Mouse (Mus musculus) gastrocnemius, postnatal 10 days (tissue): ENCODE data around the gene Pkhd1. TPM values are rescaled to one million over a fixed set of nuclear protein-coding genes. Genes with fewer than 3 reads are reported as not detected.
"Not testable (repeated sequence)": the region's sequence is repeated elsewhere in the genome, so short reads cannot be mapped to it uniquely, and the experiment has no call there.

Experiments used
- DNase-seq: peaks from one replicate; pipeline ENCODE4 v3.0.0; 2021; ENCODE audit warnings: mixed read lengths
- total RNA-seq, 2 experiments: library from RNA; stranded (reverse); gene quantifications; 2 replicates each; pipeline ENCODE4 v1.2.3; 2021

Gene Pkhd1
- total RNA-seq, 2 experiments from 2014 or later = 0.16 to 0.41 TPM

DNA sequence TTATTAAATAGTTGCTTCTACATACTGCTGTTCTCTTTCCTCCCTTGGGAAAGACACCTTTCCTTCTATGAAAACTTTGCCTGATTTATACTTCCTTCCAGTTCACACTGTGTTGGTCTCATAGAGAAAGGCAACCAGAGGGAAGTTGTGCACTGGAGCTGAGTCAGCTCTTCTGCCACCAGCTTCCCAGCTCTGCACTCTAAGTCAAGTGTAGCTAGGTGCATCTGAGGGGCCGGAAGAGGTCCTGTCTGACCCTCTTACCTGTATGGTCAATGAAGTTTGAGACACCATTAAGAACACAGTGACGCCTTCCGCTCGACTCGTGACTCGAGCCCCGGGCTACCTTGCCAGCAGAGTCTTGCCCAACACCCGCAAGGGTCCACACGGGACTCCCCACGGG, 131.8 kb downstream of the Pkhd1 start:
- no peak for DNase-seq

DNA sequence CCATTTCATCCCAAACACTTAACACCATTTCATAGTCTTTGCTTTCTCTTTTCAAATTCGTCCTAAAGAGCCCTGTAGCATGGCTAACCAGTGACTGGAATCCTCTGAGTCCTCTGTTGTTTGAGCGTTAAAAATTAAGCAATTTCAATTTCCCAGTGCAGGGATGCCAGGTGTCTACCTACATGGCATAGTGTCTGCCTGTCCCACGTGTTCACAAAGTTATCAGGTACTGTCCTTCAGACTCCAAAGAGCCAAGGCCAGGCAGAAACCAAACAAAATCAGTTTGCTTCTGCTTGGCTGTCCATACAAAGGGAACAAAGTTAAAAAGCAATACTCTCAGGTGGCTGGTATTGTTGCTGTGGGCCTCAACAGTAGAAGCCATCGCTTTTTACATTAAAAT, 136.0 kb downstream of the Pkhd1 start:
- DNase-seq = no peak

DNA sequence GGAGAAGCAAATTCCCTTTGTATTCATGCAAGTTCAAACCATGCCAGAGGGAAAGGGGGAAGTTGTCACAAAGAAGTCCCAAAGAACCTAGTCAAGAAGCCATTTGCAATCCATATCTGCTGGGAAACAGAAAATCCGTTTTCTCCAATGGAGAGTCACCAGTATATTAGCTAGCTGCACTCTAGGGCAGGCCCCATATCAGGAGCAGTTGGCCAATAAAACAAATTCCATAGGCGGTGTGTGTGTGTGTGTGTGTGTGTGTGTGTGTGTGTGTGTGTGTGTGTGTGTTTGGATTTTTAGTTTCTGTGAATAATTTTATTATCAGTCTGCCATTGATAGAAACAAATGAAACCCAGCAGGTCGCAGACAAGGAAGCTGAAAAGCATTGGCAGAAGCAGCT, 139.2 kb downstream of the Pkhd1 start:
- DNase-seq = no peak

DNA sequence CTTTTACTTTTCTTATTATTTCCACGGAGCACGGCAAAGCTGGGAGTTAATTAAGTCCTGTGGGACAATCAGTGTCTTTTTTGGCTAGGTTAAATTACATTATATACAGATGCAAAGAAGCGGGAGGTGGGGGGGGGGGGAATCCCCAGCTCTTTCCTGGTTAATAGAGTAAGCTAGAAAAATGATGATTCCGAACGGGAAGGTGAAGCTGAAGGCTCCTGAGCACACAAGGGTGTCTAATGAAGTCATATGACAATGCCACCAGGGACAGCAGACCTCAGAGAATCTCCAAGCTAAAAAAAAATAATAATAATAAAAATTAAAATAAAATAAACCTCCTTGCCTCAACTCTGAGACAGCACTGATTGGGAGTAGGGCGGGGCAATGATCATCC, 139.6 kb downstream of the Pkhd1 start:
- no peak for DNase-seq

DNA sequence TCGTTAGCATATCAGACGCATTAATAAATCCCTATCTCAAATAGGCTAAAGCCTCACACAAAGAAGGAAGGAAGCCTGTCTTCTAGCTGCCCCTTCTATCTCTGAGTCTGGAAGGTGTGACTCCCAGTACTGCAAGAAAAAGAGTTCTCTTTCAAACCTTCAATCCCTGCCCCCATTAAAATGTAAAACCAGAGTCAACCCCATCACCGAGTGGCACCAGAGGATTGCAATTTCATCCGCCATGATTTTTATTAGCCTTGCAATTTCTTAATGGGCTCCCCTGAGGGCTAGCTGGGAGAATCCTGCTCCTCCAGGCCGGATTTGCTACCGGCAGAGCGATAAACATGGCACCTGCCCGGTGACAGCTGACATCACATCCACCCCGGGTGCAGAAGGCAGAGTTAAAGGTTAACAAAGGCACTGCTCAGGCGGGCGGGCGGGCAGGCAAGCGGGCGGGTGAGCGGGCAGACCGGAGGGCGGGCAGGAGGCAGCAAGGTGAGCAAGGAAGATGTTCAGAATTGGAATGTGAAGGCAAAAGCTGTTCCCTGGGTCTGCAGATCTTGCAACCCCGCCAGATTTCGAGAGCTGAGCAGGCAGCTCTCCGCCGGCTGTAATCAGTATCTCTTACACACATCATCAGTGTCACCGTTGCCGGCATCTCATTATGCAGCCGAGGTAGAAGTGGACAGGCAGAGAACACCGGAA, 140.2 kb downstream of the Pkhd1 start:
- no peak for DNase-seq

DNA sequence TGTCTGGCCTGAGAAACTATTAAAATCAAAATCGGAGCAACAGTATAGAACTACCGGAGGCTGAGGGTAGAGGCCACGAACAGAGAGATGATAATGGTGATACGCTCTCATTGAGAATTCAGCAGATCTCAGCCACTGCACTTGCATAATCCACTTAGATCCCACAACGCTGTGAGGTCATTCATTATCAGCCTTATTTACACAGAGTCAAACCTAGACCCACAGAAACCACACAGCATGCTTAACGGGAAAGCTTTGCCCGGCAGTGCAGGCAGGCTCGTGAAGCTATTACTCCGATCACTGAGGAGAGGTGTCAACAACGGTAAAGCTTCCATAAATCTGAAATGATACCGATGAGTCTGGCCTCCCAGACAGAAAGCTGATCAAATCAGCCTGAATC, 147.1 kb downstream of the Pkhd1 start:
- DNase-seq = no peak

DNA sequence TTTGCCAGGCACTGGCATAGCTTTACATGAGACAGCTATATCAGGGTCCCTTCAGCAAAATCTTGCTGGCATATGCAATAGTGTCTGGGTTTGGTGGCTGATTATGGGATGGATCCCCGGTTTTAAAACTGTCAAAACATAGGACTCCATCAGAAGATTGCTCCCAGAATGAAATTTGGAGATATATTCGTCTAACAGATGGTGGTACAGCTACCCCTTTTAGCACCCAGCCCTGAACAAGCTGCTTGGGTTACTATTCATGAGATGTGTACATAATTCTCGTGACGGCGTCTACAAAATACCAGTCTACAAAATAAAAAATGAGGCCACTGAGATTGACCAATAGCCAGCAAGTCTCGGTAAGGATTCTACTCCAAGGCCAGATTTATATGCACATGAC, 147.5 kb downstream of the Pkhd1 start:
- DNase-seq = no peak

DNA sequence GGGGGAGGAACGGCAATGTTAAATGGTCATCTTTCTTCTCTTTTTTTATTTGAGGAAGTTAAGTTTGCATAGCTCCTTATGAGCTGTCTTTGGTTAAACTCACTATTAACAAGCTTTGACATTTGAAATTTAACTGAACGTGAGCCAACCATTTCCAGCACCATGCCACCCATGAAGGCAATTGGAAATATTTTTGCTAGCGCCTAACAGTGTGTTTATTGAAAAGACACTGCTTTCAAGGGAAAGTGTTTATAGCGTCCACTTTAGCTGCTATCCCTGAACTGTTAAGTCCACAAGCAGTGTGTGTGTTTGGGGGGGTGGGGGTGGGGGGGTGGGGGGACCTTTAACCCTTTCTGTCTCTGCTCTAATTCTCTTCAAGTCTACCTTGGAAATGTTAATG, 151.4 kb downstream of the Pkhd1 start:
- DNase-seq = no peak

DNA sequence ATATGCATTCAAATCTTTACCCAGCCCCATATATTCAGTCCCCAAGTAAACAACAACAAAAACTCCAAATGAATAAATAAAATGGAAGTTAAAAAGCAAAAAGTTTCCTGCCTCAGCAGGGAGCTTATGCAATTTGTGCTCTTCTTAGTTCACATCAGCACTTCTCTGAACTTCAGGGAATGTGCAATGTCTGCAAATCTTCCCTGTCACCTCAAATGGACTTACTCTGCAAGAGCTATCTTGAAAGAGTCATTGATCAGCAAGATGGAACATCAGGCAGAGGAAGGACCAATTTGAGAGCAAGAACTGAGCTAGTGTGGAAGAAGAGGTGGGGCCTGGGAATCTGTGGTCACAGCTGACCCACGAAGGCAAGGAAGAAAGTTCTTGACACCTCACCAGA, 163.2 kb downstream of the Pkhd1 start:
- DNase-seq = no peak

DNA sequence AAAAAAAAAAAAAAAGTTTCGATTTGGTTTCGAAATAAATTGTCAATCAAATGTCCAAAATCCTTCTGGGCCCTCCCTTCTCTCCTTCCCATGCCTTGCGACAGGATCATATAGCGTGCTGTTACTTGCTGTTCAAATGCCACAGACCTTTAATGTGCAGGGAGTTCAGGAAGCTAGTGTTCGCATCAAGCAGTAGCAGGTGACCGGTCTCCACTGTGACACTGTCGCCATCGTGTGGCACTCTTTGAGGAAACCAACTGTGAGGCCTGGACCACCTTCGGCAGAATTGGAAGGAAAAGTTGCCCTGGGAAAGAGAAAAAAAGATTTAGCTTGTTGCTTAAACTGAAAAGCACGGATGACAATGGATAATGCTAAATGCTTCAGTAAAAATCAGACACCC, 167.8 kb downstream of the Pkhd1 start:
- DNase-seq = peak; percentile 5

DNA sequence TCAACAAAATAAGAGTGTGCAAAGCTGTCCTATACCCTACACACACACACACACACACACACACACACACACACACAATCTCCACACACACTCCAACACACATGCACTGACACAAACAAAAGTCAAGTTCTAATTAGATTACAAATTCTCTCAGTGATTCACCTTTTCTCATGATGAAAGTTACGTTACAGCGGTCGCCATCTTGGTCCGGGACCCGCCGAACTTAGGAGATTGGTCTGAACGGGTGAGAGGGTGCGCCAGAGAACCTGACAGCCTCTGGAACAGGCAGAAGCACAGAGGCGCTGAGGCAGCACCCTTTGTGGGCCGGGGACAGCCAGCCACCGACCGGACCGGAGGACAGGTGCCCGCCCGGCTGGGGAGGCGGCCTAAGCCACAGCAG, 185.8 kb downstream of the Pkhd1 start:
- not testable (repeated sequence) for DNase-seq

DNA sequence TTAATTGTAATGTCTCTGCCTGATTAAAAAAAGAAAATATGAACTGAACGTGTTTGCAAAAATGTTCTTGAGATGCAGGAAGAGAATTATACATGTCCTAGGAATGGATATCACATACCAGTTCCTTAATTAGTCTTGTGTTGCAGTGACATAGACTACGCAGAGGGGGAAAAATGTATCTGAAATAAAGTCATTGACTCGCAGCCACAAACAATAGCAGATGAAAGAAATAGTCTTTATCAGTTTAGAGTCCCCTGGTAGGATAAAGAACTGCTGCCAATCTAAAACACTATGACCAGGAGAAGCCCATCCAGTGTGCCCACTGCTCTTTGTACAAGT, 188.8 kb downstream of the Pkhd1 start:
- no peak for DNase-seq

DNA sequence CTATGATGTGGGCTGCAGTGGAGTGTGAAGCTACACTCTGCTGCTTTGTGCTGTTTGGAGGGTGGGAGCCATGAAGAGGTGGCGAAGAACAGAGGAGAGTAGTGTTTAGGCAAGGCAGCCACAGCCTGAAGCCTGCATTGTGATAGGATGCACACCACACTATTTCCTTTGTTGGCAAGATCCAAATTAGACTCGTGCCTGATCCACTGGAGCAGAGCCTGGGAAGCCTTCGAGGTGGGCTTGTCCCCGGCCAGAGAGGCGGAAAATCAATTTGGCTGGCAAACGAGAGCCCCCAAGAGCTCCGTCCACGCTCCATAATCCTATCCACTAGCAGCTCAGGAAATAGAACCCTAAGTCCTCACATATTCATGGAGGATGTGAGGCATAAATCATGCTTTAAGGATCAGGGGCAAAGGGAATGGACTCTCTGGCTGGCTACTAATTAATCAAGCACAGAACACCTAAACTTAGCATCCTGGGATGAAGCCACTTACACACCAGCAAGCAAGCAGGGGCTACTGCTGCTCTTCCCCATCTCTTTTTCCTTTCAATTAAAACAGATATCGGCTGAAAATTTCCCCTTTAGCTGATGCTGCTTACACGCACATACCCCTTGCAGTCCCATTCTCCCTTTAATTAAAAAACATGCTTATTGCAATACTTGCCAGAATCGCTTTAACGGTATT, 189.4 kb downstream of the Pkhd1 start:
- no peak for DNase-seq

DNA sequence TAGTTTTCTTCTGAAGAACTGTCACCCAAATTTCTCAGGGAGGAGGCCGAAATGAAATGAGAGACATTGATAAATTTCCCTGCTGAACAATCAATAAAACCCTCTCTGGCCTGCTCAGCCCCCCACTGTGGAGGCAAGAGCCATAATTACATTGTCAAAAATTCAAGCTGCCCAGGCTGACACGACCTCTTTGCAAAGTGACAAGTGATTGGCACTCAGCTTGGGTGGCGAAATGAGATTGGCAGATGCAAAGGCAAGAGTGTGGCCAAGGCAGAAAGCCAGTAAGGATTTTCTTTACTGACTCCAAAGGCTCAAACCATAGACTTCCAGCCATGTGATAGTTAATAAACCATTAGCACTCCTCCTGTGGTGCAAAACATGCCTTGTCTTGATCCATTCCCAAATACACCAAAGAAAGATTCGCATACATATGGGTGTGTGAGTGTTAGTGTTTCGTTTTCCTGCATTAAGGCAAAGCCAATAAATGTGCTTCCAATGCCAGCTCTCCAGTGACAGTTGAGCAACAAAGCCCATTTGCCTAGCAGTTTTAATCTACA, 208.4 kb downstream of the Pkhd1 start:
- no peak for DNase-seq

DNA sequence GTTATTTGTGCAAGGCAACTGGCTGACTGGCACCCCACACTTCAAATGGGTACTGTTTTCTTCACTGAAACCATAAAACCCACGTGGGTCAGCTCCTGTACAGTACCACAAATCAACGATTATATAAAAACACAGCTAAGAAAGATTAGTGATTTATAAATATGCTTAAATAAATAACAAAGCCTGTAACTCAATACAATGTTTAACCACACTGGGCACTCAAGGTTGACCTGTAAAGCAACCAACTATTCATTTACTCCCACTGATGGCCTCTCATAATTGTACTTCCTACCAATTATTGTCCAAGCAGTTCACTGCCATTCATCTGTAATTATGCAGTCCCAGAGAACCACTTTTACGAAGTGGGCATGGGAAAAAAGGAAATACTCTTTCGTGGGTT, 219.5 kb downstream of the Pkhd1 start:
- DNase-seq = no peak

DNA sequence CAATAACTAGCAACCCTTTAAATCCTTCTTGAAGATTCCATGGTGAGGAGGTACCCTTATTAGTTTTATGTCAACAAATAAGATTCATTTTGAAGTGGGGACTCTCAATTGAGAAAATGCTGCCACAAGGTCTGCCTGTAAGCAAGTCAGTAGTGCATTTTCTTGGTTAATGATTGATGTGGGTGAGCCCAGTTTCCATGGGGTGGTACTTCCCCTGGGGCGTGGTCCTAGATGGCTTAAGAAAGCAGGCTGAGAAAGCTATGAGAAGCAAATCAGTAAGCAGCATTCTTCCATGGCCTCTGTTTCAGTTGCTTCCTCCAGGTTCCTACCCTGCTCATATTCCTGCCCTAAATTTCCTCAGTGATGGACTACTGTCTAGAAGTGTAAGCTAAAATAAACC, 253.4 kb downstream of the Pkhd1 start:
- DNase-seq = no peak

DNA sequence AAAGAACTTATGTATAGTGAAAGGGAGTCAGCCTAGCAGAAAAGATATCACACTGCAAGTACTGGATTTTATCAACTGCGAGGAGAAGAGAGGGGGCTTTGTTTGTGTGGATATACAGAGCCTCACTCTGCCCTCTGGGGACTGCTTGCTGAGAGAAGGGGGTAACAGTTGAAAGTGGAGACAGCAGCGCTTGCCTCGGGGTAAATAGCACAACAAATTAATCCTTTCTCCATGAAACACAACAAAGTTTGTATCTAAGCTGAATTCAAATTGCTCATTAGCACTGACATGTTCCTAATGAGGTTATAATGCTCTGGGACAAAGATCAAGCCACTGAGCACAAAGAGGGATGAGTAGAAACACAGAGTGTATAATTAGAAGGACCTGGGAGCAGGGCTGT, 273.2 kb downstream of the Pkhd1 start:
- no peak for DNase-seq

DNA sequence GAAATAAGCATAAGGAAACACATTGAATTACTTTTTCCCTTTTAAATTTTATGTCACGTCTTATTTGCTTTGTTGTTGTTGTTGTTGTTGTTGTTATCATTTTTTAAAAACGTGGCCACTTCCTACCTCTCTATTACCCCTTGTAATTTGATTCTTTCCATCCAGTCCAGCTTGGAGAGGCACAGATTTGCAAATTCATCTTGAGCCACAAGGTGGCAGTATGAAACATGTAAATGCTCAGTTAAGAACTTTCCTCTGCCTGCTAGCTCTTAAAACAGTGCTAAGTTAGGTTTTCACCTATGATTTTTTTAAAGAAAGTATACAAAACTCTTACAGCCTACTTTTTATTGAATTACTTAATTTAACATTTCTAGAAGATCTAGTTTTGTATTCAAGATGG, 306.4 kb downstream of the Pkhd1 start:
- DNase-seq = peak; percentile 23

DNA sequence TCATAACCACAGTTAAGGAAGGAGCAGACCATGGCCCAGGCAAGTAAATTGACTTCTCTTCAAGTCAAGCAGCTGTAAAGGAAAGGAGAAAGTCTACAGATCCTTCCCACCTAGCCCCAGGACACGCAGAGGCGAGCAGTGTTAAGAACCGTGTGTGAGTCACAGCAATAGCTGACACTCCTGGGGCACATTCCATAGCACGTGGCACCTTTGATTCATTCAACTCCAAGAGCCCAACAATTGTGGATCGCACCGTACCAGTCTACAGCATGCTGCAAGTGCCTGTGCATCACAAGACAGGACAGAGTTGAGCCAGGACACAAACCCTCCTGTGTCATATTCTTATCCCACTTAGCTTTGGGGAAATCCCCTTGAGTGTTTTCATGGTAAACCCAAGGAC, 306.9 kb downstream of the Pkhd1 start:
- DNase-seq = no peak

DNA sequence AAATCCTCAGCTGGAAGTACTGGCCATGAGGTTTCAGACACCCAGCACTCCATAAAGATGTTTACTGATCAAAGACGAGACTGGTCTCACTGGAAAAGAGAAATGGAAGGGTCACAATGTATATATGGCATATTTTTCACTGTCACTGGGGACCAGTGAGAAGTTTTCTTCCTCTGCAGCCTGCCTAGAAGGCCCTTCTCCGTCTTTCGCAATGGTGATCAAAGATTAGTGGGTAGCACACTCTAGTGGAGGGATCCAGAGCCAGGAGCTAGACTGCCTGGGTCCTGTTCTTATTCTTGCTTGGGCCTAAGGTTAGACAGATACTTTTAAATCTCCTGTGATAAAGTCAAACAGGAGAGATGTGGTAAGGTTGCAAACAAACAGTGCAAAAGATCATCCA, 311.7 kb downstream of the Pkhd1 start:
- DNase-seq = no peak

DNA sequence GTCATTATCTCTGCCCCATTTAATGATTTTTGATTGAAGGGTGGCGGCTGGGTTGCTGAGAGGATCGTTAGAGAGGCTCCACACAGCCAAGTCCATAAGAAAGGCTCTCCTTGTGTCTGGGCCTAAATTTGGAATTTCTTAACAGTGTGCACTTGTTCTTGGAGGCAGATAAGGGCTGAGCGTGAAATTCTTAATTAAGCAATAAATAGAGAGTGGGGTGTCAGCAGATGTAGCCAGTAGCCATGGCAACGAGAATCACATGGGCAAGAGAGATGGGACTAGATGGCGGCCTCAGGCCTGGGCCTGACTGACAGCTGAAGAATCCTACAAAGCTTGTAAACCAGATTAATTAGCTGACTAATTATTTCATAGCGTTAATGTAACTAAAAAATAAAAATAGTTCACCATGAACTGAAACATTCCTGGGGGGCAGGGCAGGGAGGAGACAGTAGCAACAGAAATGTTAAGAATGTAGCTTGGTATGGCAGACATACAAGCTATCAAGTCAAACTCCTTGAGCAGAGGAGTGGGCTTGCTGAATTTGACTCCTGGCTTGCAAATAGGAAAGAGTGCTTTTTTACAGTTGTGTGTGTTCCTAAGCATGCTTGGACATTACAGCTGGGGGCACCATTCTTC, 314.8 kb downstream of the Pkhd1 start:
- DNase-seq = no peak

DNA sequence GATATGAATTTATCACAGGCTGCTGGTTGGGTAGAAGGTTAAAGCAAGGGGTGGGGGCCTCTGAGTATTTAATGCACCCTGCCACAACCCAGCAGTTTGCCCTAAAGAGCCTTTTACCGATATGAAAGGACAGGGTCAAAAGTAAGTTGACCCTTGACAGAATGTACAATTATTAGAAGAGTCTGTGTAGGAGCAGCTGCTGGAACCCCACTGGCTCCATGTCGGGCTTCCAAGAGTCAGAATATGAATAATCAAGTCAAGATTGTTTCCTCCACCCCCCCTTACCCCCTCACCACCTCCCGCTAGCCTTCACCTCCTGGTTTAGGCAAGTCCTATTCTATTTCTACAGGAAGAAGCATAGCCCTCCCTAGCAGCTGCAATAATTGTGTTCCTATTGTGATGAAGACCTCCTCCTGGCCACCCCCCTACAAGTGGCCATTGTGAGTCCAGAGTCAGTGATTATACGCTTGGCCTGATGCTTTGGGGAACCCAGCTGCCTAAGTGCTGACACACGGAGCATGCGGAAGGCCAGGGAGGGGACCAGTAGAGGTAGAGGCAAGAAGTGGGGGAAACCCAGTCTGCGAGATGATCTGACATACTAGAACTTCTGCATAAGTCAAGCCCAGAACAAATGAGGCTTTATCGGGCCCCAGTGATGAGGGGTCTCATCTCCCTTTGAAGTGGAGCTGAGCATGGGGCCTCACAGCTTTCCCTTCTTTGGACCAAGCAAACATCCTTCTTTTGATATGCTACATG, 315.5 kb downstream of the Pkhd1 start:
- no peak for DNase-seq

DNA sequence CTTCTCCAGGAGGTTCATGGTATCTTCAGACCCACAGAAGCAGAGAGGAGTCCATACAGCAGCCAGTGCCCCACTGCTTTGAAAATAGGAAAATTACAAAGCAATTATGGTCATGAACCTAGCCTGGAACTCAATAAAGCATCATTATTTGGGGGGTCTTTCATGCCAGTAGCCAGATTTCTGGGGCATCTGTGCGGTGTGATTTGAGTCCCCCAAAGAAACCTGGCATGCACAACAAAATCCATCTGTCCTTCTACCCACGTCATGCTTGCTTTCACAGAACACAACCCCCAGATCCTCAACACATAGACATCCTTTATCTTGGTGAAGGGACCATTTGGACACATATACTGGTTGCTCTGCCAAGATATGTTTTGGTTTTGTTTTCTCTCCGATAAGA, 316.2 kb downstream of the Pkhd1 start:
- no peak for DNase-seq
